Mouse (Mus musculus) forebrain, embryonic 15.5 days (tissue): ENCODE measurements at regions not wholly inside any gene's neighbourhood (a gene's known extent, or its start where the extent isn't known, plus 50 kb on each side); places are given as distances from the start of the nearest gene placed in this dataset.
"Not testable (repeated sequence)": the region's sequence is repeated elsewhere in the genome, so short reads cannot be mapped to it uniquely, and the experiment has no call there.

Source experiments
- ATAC-seq: fragments of 200-750 bp; cut with Nextera tagmentation; replicated peaks from 2 replicates; pipeline ENCODE4 v1.8.0; 2017; ENCODE audit warnings: mild to moderate bottlenecking, moderate TSS enrichment, moderate library complexity
- H3K27ac ChIP-seq: fragments of 300-500 bp; sonication (generic); replicated peaks from 2 replicates; pipeline ENCODE4 v1.5.1; 2015; ENCODE audit warnings: mild to moderate bottlenecking, inconsistent platforms
- H3K27me3 ChIP-seq: fragments of 300-500 bp; sonication (generic); 2 replicates; pipeline ENCODE4 v1.6.1; 2015; ENCODE audit warnings: inconsistent platforms
- H3K36me3 ChIP-seq: fragments of 300-500 bp; sonication (generic); 2 replicates; pipeline ENCODE4 v1.6.1; 2015; ENCODE audit warnings: mild to moderate bottlenecking, inconsistent platforms
- H3K4me1 ChIP-seq: fragments of 300-500 bp; sonication (generic); 2 replicates; pipeline ENCODE4 v1.6.1; 2015; ENCODE audit warnings: inconsistent platforms
- H3K4me2 ChIP-seq: fragments of 300-500 bp; sonication (generic); replicated peaks from 2 replicates; pipeline ENCODE4 v1.6.1; 2015; ENCODE audit warnings: mild to moderate bottlenecking, inconsistent platforms
- H3K4me3 ChIP-seq: fragments of 300-500 bp; sonication (generic); 2 replicates; pipeline ENCODE4 v1.5.1; 2015; ENCODE audit warnings: mild to moderate bottlenecking, inconsistent platforms
- H3K9ac ChIP-seq: fragments of 300-500 bp; sonication (generic); replicated peaks from 2 replicates; pipeline ENCODE4 v1.6.1; 2015; ENCODE audit warnings: mild to moderate bottlenecking, inconsistent platforms
- H3K9me3 ChIP-seq: fragments of 300-500 bp; sonication (generic); 2 replicates; pipeline ENCODE4 v1.6.1; 2016; ENCODE audit warnings: inconsistent platforms
- WGBS: fragments of 180-500 bp; shearing (Covaris S2); methylation state at CpG from one replicate; pipeline ENCODE4 v1.1.7; 2015; ENCODE audit warnings: mixed read lengths; 5-methylcytosine and 5-hydroxymethylcytosine counted together

GRCm38 (mm10) chr7:70280643-70281380 lies 85.7 kb downstream of the Nr2f2 start:
- peak; percentile 26; the same call in 1 of the 2 replicates for ATAC-seq
- H3K27me3 ChIP-seq, result peaks cover 83% of the 10 kb centered on the region
- peak overlapping the region; percentile 19; the same call in 1 of the 2 replicates for H3K4me3 ChIP-seq
- H3K4me2 ChIP-seq, result peak overlapping the region; percentile 24
- 3% methylated on average over 42 of the region's 42 CpGs for WGBS
- no peak overlapping the region for H3K9ac ChIP-seq
- no peaks in the 10 kb centered on the region for H3K36me3 ChIP-seq
- no peak overlapping the region for H3K27ac ChIP-seq
- H3K4me1 ChIP-seq, result peaks cover 16% of the 10 kb centered on the region
- no peaks in the 10 kb centered on the region for H3K9me3 ChIP-seq

- Histone ChIP-seq H3K4me3 (peak overlapping the region; percentile 19; the same call in 1 of the 2 replicates), H3K27ac (no peak overlapping the region)
- WGBS, result 2% methylated on average over 31 of the region's 31 CpGs
Measured at GRCm38 (mm10) chr7:70279927-70280642, 86.5 kb downstream of the Nr2f2 start.

GRCm38 (mm10) chr7:70279101-70279500 lies 87.4 kb downstream of the Nr2f2 start:
- Histone ChIP-seq H3K4me3 (no peak overlapping the region), H3K4me1 (peaks cover 16% of the 10 kb centered on the region), H3K36me3 (no peaks in the 10 kb centered on the region), H3K27ac (no peak overlapping the region), H3K9ac (no peak overlapping the region), H3K9me3 (no peaks in the 10 kb centered on the region), H3K4me2 (no peak overlapping the region), H3K27me3 (peaks cover 66% of the 10 kb centered on the region)
- no peak for ATAC-seq
- WGBS, result 6% methylated on average over 3 of the region's 3 CpGs

More at GRCm38 (mm10) chr7:70279927-70280642, 86.5 kb downstream of the Nr2f2 start:
- Histone ChIP-seq H3K27me3 (peaks cover 76% of the 10 kb centered on the region), H3K4me1 (peaks cover 16% of the 10 kb centered on the region), H3K36me3 (no peaks in the 10 kb centered on the region), H3K9me3 (no peaks in the 10 kb centered on the region), H3K9ac (no peak overlapping the region), H3K4me2 (peak overlapping the region; percentile 24)
- no peak for ATAC-seq

GRCm38 (mm10) chr7:70276078-70276477 lies 90.5 kb downstream of the Nr2f2 start:
- Histone ChIP-seq H3K27ac (no peak overlapping the region), H3K9ac (no peak overlapping the region), H3K27me3 (peaks cover 38% of the 10 kb centered on the region), H3K4me2 (no peak overlapping the region), H3K9me3 (no peaks in the 10 kb centered on the region), H3K4me3 (no peak overlapping the region), H3K36me3 (no peaks in the 10 kb centered on the region), H3K4me1 (peaks cover 13% of the 10 kb centered on the region)
- WGBS, result 87% methylated on average over 2 of the region's 2 CpGs
- ATAC-seq, result no peak

- no peaks in the 10 kb centered on the region for H3K36me3 ChIP-seq
- H3K9me3 ChIP-seq, result no peaks in the 10 kb centered on the region
- no peak overlapping the region for H3K4me3 ChIP-seq
- no peak overlapping the region for H3K9ac ChIP-seq
- no peak for ATAC-seq
- peaks cover 26% of the 10 kb centered on the region for H3K27me3 ChIP-seq
- H3K4me1 ChIP-seq, result no peaks in the 10 kb centered on the region
- no peak overlapping the region for H3K27ac ChIP-seq
- WGBS, result 65% methylated on average over 2 of the region's 2 CpGs
- no peak overlapping the region for H3K4me2 ChIP-seq
Measured at GRCm38 (mm10) chr7:70274312-70274711, 92.2 kb downstream of the Nr2f2 start.

- Histone ChIP-seq H3K9me3 (no peaks in the 10 kb centered on the region), H3K36me3 (no peaks in the 10 kb centered on the region), H3K9ac (no peak overlapping the region), H3K27ac (no peak overlapping the region), H3K4me2 (no peak overlapping the region), H3K27me3 (no peaks in the 10 kb centered on the region), H3K4me1 (no peaks in the 10 kb centered on the region), H3K4me3 (no peak overlapping the region)
- WGBS, result 65% methylated on average over 4 of the region's 4 CpGs
- no peak for ATAC-seq
Measured at GRCm38 (mm10) chr7:70267075-70267474, 99.5 kb downstream of the Nr2f2 start.

- Histone ChIP-seq H3K36me3 (no peaks in the 10 kb centered on the region), H3K27me3 (no peaks in the 10 kb centered on the region), H3K9ac (no peak overlapping the region), H3K4me2 (no peak overlapping the region), H3K9me3 (no peaks in the 10 kb centered on the region), H3K27ac (no peak overlapping the region), H3K4me3 (no peak overlapping the region), H3K4me1 (no peaks in the 10 kb centered on the region)
- 93% methylated on average over 4 of the region's 4 CpGs for WGBS
- no peak for ATAC-seq
Measured at GRCm38 (mm10) chr7:70256806-70257205, 109.7 kb downstream of the Nr2f2 start.

- Histone ChIP-seq H3K27me3 (no peaks in the 10 kb centered on the region), H3K4me1 (no peaks in the 10 kb centered on the region), H3K27ac (no peak overlapping the region), H3K4me2 (no peak overlapping the region), H3K4me3 (no peak overlapping the region), H3K36me3 (no peaks in the 10 kb centered on the region), H3K9ac (no peak overlapping the region), H3K9me3 (no peaks in the 10 kb centered on the region)
- ATAC-seq, result no peak
- WGBS, result 88% methylated on average over 3 of the region's 3 CpGs
Measured at GRCm38 (mm10) chr7:70255072-70255471, 111.5 kb downstream of the Nr2f2 start.

GRCm38 (mm10) chr7:70253275-70253674 lies 113.3 kb downstream of the Nr2f2 start:
- no peaks in the 10 kb centered on the region for H3K27me3 ChIP-seq
- 72% methylated on average over 4 of the region's 4 CpGs for WGBS
- H3K4me2 ChIP-seq, result no peak overlapping the region
- H3K36me3 ChIP-seq, result no peaks in the 10 kb centered on the region
- no peaks in the 10 kb centered on the region for H3K9me3 ChIP-seq
- no peak overlapping the region for H3K9ac ChIP-seq
- H3K4me1 ChIP-seq, result no peaks in the 10 kb centered on the region
- H3K4me3 ChIP-seq, result no peak overlapping the region
- no peak overlapping the region for H3K27ac ChIP-seq
- no peak for ATAC-seq

- H3K27ac ChIP-seq, H3K4me2 ChIP-seq, H3K9ac ChIP-seq, ATAC-seq, H3K36me3 ChIP-seq, H3K27me3 ChIP-seq, H3K4me3 ChIP-seq, H3K9me3 ChIP-seq, H3K4me1 ChIP-seq: not testable (repeated sequence)
- WGBS, result 89% methylated on average over 9 of the region's 9 CpGs
Measured at GRCm38 (mm10) chr7:70239059-70239458, 127.5 kb downstream of the Nr2f2 start.

GRCm38 (mm10) chr7:70219310-70219709 lies 147.2 kb downstream of the Nr2f2 start:
- H3K4me3 ChIP-seq, result no peak overlapping the region
- no peak overlapping the region for H3K9ac ChIP-seq
- H3K4me1 ChIP-seq, result no peaks in the 10 kb centered on the region
- WGBS, result 87% methylated on average over 6 of the region's 6 CpGs
- H3K36me3 ChIP-seq, result no peaks in the 10 kb centered on the region
- no peak for ATAC-seq
- no peak overlapping the region for H3K4me2 ChIP-seq
- no peaks in the 10 kb centered on the region for H3K27me3 ChIP-seq
- H3K27ac ChIP-seq, result no peak overlapping the region
- no peaks in the 10 kb centered on the region for H3K9me3 ChIP-seq

GRCm38 (mm10) chr7:70217137-70217536 lies 149.4 kb downstream of the Nr2f2 start:
- no peaks in the 10 kb centered on the region for H3K36me3 ChIP-seq
- no peak overlapping the region for H3K9ac ChIP-seq
- H3K4me2 ChIP-seq, result no peak overlapping the region
- no peaks in the 10 kb centered on the region for H3K27me3 ChIP-seq
- 95% methylated on average over 2 of the region's 2 CpGs for WGBS
- H3K9me3 ChIP-seq, result no peaks in the 10 kb centered on the region
- H3K4me1 ChIP-seq, result no peaks in the 10 kb centered on the region
- H3K4me3 ChIP-seq, result no peak overlapping the region
- no peak for ATAC-seq
- H3K27ac ChIP-seq, result no peak overlapping the region
